Mouse (Mus musculus) ovary, postnatal 10 days (tissue): ENCODE results near the gene Tmem131.

ENCODE experiments used
- DNase-seq: peaks from one replicate; pipeline ENCODE4 v3.0.0; 2022; ENCODE audit warnings: low spot score

Tmem131 gene

GRCm38 (mm10) chr1:36780793-36781192 lies 162.7 kb downstream of the Tmem131 start:
- DNase-seq, result no peak

- DNase-seq, result no peak
Observed at GRCm38 (mm10) chr1:36772198-36772934, 171.1 kb downstream of the Tmem131 start.

GRCm38 (mm10) chr1:36770998-36771397 lies 172.5 kb downstream of the Tmem131 start:
- no peak for DNase-seq

- no peak for DNase-seq
Observed at GRCm38 (mm10) chr1:36769951-36770350, 173.5 kb downstream of the Tmem131 start.

- no peak for DNase-seq
Observed at GRCm38 (mm10) chr1:36768786-36769185, 174.7 kb downstream of the Tmem131 start.

- no peak for DNase-seq
Observed at GRCm38 (mm10) chr1:36767321-36767720, 176.1 kb downstream of the Tmem131 start.

- no peak for DNase-seq
Observed at GRCm38 (mm10) chr1:36766431-36767205, 176.8 kb downstream of the Tmem131 start.

- no peak for DNase-seq
Observed at GRCm38 (mm10) chr1:36761568-36761967, 181.9 kb downstream of the Tmem131 start, which contains the start of gene Zap70. Gene Zap70, plus strand, starts transcription at chr1:36761798.

- DNase-seq, result no peak
Observed at GRCm38 (mm10) chr1:36761061-36761460, 182.4 kb downstream of the Tmem131 start.

- no peak for DNase-seq
Observed at GRCm38 (mm10) chr1:36760401-36760800, 183.1 kb downstream of the Tmem131 start.

GRCm38 (mm10) chr1:36759076-36759475 lies 184.4 kb downstream of the Tmem131 start:
- no peak for DNase-seq

- no peak for DNase-seq
Observed at GRCm38 (mm10) chr1:36758553-36758952, 184.9 kb downstream of the Tmem131 start.

- DNase-seq, result no peak
Observed at GRCm38 (mm10) chr1:36753932-36754675, 189.4 kb downstream of the Tmem131 start.

GRCm38 (mm10) chr1:36746452-36746851 lies 197.0 kb downstream of the Tmem131 start:
- DNase-seq, result no peak

GRCm38 (mm10) chr1:36745661-36746060 lies 197.8 kb downstream of the Tmem131 start:
- no peak for DNase-seq

GRCm38 (mm10) chr1:36744268-36744944 lies 199.1 kb downstream of the Tmem131 start:
- peak; percentile 35 for DNase-seq

GRCm38 (mm10) chr1:36743046-36743445 lies 200.4 kb downstream of the Tmem131 start:
- no peak for DNase-seq
